Mouse (Mus musculus) gastrocnemius, postnatal 14 days (tissue): ENCODE data around the gene Gm21987. TPM values are rescaled to one million over a fixed set of nuclear protein-coding genes. Genes with fewer than 3 reads are reported as not detected.
A peak's percentile ranks its signal among the peaks of the same experiment; 100 is the strongest.
"Not testable (repeated sequence)": the region's sequence is repeated elsewhere in the genome, so short reads cannot be mapped to it uniquely, and the experiment has no call there.

ENCODE experiments used
- DNase-seq: peaks from one replicate; pipeline ENCODE4 v3.0.0; 2021; ENCODE audit warnings: mixed read lengths
- intact Hi-C: fragments of 180-260 bp; cut with DNase I; formaldehyde crosslinking; loops from one replicate; pipeline ENCODE4 v1.15.1; 2025; ENCODE audit warnings: low total_unique reads
- long read RNA-seq, 2 experiments: library from polyadenylated mRNA; stranded (forward); transcript quantifications; one replicate each; pipeline ENCODE4 v2.0.0; 2021
- total RNA-seq, 2 experiments: library from RNA; stranded (reverse); gene quantifications; 2 replicates each; pipeline ENCODE4 v1.2.3; 2021

Gm21987 gene
- total RNA-seq: not detected
- long read RNA-seq, experiment 1: 0 reads
- long read RNA-seq, experiment 2: 0 reads

DNA sequence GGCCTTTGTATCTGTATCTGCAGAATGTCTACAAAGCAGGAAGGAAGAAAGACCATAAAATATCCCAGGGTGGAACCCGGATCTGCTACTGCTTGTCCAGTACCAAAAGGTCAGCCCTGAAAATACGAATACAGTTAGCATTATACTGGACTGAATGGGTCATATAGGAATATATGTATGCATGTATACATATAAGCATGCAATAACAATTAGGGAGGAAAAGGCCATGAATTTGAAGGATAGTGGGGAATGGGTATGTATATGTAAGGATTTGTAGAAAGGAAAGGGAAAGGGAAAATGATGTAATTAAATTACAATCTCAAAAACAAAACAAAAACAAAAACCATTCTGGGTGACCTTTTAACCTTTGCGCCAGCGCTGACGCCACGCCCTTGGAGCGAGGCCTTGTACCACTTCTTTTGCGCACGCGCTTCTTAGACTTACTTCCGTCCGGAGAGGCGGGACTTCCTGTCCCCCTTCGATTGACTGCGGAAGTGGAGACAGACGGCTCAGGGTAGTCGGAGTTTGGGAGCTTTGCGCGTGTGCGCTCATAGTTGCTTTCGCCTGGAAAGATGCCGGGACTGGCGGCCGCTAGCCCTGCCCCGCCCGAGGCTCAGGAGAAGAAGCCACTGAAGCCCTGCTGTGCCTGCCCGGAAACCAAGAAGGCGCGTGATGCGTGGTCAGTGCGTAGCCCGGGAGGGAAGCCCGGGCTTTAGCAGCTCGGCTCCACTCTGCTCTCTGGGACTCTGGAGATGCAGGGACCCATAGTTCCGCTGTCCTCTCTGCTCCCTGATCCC, at the start of gene Gm21987, which contains the start of gene Cox17:
Gm21987 (plus strand) TSS at position 512 of the 797 bp plus-strand sequence.
Cox17 (plus strand) TSS at position 463 of the 797 bp plus-strand sequence.
- intact Hi-C loops: no loop called here
- peak; percentile 93 for DNase-seq

DNA sequence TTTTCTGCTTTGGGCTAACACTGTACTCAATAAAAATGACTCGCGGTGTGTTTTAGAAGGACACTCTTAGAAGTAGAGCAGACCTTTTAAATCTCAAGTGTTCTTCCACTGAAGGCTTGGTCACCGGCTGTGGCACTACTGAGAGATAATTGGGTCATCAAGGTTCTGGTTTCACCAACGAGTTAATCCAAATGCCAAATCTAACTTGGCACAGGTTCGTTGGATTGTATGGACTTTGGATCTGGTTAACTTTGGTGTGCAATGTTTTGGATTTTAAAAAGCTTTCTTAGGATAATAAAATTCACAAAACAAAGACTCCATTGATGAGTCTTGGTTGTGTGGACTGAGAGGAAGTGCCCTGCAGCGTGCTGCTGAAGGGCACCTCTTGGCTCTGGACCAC, 48.4 kb upstream of the Gm21987 start:
- DNase-seq: no peak
- intact Hi-C loops: no loop called here

DNA sequence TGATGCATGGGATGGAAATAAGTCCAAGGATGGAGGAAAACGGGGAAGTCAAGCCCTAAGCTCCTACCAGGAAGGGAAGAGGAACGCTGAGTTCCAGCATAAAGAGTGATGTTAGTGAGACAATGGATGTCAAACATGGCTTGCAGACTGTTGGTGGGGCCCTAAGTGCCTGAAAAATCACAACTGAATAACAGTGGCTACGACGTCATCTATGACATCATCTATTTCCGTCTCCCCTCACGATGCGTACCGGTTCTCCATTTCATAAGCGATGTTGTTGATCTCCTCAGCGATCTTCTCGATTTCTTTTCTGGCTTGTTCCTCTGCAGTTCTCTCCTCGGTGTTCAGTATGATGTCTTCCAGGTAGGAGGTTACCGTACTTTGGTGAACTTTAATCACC, 44.5 kb upstream of the Gm21987 start:
- DNase-seq: no peak
- intact Hi-C loops: no loop called here

DNA sequence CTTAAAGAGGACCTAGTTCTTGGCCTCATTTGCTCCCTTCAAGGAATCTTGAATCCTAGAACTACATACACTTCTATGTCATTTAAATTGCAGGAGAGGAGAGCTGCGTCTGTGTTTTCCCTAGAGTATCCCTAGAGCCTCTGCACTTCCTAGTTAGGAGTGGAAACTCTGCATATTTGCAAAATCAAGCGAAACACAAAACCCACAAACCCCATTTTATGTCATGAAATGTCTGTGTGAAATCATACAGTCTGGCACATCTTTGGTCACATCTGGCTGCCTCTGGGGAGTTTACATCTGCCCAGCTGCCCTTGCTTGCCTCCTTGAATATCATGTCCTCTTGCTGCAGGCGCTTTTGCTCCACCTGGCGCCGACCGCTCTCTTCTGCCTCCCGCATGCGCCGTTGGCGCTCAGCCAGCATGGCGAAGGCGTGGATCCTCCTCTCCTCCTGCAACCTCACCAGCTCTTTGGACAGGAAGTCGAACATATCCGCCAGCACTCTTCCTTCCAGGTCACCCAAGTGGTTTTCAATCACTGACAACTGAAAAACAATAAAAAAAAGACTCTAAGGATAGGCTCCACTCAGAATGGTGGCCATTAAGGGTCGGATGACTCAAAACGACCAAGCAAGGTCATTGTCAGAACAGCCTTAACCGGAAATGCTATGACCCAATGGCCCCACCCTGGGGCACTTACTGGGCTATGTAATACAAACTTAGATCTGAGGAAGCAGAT, 42.2 kb upstream of the Gm21987 start:
- DNase-seq: peak; percentile 34
- intact Hi-C loops: no loop called here

DNA sequence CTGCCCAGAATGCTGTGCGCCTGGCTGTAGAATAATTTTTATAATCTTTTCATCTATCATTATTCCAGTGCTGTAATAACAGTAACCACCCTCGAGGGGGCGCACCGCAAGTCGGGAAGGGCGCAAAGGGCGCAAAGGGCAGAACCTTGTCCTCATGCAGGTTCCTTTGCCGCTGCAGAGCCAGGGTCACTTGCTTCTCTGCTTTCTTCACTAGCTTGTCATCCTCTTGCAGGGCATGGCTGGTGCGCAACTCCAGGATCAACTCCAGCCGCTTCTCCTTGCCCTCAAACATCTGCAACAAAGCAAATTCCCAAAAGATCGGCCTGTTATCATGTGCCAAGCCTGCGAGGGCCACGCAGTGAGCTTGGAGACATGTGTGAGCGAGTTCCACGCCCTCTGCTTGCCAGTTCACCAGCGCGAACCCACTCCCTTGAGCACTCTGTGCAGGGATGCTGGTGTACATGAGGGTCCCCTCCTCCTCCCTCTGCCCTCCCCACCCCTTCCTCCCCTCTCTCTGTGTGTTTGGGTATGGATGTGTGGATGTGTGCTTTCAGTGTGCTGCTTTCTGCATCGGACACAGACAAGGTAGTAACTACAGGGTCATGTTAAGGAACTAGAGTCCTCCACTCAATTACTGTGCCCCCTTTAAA, 40.1 kb upstream of the Gm21987 start:
- no peak for DNase-seq
- intact Hi-C loops: no loop called here

DNA sequence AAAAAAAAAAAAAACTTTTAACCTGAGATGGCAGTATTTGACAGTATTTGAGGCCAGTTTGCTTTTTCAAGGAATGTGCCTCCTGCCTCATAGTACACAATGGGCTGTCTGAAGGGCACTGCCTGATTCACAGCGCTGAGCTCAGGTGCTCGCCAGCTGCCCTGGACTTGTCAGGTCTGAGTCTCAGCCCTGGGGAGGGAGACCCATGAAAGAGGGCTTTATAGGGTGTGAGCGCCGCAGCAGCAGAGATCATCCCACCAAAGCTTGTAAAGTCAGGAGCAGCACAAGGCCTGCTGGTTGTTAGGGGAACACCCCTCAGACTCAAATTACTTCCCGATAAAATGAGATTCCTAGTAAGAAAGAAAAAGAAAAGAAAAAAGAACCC, 39.6 kb upstream of the Gm21987 start:
- intact Hi-C loops: no loop called here
- DNase-seq: no peak

DNA sequence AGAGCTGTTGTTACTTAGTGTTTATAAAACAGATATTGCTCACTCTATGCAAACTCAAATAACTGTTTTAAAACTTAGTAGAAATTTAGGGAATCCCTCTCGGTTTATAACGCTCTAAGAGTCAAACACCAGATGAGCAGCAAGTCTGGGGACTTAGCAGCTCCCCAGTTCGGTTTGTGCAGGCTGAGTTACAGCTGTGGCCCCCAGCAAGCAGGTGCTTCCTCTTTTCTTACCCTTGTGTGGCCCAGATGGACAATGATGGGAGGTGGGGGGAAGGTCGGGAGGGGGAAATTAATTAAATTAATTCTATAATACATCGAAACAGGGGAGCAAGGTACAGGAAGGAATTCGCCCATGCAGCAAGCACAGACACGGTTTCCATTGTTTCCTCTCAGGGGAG, 39.2 kb upstream of the Gm21987 start:
- no peak for DNase-seq
- intact Hi-C loops: no loop called here

DNA sequence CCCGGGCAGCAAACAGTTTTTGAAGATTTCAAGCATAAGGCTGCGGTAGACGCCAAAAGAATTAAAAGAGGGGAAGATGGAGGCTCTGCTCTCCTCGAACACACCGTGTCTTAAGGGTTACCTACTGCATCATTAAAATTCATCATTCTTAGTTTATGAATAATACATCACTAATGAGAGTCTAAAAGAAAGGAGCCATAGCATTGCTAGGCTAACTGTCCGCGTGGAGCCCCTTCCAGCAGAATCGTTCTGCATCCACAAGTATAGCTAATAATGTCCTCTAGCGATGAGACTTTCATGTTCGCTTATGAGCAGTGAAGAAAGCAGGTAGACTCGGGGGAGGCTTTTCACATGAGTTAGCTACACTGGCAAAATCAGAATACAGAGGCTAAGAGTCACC, 38.6 kb upstream of the Gm21987 start:
- intact Hi-C loops: no loop called here
- no peak for DNase-seq

DNA sequence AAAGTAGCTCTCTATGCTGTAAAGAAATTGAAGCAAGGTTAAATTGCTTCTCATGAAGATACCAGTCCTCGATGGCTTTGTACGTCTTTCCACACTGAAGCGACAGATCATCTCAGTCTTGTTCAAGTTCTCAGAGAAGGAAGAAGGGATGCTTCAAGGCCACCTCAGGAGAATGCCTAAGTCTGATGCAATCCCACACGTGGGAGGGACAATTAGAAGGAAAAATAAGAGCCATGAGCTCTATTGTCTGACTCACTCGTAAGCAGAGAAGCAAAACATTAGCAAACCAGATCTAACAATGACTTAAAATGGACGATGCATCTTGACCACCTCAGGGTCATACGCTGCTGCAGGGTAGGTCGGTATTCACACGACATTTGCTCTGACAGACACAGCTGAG, 28.3 kb upstream of the Gm21987 start:
- no peak for DNase-seq
- intact Hi-C loops: no loop called here

DNA sequence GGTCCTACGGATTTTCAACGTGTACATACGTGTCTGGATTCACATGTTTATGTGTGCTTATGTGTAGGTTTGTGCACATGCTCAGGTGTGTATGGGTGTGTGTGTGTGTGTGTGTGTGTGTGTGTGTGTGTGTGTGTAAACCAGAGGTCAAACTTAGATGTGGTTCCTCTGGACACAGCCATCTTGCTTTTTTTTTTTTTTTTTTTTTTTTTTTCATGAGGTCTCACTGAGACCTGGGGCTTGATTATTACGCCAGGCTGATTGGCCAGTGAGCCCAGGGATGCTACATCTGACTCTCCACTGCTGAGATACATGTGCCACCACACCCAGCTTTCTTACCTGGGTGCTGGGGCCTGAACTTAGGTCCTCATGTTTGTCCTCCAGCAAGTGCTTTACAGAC, 27.8 kb upstream of the Gm21987 start:
- intact Hi-C loops: no loop called here
- no peak for DNase-seq

DNA sequence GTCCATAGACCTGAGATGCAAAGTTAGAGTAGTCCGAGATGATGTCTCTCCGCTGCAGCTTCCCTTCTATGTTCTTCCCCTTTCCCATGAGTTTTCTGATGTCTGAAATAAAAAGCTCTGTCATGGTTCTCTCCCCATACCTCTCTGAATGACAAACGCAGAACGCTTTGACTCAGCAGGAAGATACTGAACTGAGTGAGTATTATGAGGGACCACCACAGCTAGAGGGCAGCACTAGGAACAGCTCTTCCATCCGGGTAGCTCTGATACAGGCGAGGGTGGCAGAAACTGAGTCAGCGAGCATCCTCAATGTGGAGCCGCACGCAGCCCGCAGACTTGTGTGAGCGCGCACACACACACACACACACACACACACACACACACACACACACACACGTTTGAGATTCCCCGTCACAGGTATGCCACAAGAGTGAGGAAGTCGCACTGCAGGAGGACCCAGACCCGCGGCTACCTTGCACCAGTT, 25.3 kb upstream of the Gm21987 start:
- intact Hi-C loops: no loop called here

DNA sequence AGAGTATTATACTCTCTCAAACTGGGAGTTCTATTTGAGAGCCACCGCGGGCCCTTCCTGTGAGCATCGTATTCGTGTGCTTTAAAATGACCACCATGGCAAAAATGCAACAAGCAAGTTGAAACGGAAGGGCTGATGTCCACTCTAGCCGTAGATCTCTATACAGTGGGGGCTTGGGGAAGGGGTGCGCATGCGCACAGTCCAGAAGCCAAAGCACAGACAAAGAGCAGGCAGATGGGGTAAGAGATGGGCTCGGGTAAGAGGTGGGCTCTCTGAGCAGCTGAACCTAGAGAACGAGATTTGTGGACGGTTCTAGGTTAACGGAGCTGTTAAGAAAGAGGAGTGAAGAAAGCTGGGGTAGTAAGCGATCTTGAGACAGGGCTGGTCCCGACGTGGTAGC, 22.5 kb upstream of the Gm21987 start:
- no peak for DNase-seq
- intact Hi-C loops: no loop called here

More for the DNA sequence above, 25.3 kb upstream of the Gm21987 start:
- peak; percentile 13 for DNase-seq

DNA sequence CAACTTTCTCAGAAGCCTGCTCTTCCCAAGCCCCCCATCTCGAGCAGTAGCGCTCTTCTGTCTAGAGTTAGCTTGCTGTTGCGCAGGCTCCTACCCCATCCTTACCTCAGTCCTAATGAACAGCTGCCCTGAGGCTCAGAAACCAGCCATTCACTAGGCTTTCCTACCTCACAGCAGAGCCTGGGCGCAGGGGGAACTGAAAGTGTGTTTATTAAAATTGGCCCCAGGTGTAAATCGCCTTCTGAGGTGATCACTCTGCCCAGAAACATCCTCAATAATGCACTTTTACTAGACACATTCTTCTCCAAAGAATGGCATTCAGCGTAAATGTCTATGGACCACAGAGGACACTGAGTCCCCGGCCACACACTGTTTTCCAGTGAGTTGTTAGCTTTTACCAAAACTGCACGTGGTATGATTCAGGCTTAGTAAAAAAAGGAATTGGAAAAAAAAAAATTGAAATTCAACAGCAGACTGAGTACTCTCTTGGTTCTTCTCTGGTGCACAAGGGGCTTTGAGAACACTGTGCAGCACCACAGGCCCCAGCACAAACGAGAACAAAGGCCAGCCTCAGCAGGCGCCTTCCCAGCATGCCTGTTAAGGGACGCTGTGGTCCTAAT, 20.0 kb upstream of the Gm21987 start:
- no peak for DNase-seq
- intact Hi-C loops: no loop called here

DNA sequence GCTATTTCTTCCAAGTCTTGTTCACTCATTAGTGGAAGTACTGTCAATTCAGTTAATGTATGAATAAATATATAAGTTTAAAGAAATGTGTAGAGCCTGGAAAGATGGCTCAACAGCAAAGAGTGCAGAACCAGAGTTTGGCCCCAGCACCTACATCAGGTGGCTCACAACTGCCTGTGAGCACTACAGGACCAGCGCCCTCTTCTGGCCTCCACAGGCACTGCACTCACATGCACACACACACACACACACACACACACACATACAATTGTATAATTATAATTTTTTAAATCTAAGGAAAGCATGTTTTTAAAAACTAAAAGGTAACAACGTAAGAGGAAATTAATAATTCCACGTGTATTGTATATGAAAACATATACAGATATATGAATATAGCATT, 17.5 kb upstream of the Gm21987 start:
- intact Hi-C loops: no loop called here
- DNase-seq: no peak

DNA sequence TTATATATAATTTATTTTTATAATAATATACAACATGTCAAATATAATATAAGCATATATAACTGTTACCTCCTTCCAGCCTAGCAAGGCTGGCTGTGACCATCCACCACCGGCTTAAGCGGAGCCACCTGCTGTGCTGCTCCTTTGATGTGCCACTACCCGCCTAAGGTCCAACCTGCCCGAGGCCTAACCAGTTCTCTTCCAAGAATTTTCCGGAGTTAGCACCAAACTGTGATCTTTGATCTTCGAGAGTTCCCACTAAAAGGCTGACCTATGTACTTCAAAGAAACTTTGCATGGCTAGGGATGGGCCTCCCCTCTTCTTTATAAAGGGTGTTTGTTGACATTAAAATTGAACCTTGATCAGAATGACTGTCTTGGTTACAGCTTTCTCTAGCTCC, 12.4 kb upstream of the Gm21987 start:
- intact Hi-C loops: no loop called here
- DNase-seq: no peak

DNA sequence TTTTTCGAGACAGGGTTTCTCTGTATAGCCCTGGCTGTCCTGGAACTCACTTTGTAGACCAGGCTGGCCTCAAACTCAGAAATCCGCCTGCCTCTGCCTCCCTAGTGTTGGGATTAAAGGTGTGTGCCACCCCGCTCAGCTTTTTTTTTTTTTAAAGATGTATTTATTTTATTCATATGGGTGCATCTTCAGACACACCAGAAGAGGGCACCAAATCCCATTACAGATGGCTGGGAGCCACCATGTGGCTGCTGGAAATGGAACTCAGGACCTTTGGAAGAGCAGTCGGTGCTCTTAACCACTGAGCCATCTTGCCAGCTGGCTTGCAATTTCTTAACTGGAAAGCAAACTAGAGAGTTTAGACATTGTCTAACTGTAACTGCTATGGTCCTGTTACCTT, 8.8 kb upstream of the Gm21987 start:
- DNase-seq, intact Hi-C loops: not testable (repeated sequence)

DNA sequence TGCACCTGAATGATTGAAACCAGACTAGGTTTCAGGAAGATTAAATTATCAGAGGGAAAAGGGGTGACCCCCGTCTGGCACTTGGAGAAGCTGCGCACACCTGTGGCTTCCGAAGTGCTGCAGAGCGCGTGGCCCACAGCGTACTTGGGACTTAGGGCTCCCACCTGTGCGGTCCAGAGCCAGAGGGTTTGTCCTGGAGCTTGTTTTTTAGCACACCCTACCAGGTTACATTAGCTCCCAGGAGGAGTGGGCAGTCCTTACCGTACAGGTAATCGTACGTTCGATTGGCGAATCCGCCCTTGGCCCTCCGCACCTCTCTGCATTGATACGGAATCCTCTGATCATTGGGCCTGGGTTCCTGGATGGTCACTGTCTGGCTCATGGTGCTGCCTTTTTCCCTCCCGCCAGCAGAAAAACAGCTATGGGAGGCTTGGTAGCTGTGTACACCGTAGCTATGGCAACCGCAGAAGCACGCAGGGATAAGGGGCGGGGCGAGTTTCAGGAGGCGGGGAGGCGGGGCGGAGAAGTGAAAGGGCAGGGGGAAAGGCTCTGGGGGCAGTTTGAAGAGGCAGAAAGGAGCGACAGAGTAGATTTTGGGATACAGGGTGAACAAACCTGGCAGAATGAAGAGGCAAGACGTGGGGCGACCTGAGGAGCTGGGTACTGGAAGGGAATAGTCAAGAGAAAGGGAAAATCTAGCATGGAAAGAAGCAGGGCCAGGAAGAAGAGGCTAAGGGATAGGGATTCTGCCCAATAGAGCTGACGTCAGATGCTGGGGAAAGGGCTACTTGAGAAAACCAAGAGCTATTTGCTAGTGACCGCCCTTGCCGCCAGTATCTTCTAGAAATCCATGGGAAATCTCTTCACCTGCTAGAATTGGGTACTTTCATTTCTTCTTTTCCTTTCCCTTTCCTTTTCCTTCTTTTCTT, 5.2 kb upstream of the Gm21987 start, which contains the start of gene Maats1:
Maats1 (minus strand) TSS at position 748 of the 929 bp plus-strand sequence.
- intact Hi-C loops: loop anchor here (5.0 kb wide), 1 partner anchor 161 kb away; no protein-coding TSS in a partner anchor
- DNase-seq: peak; percentile 82

DNA sequence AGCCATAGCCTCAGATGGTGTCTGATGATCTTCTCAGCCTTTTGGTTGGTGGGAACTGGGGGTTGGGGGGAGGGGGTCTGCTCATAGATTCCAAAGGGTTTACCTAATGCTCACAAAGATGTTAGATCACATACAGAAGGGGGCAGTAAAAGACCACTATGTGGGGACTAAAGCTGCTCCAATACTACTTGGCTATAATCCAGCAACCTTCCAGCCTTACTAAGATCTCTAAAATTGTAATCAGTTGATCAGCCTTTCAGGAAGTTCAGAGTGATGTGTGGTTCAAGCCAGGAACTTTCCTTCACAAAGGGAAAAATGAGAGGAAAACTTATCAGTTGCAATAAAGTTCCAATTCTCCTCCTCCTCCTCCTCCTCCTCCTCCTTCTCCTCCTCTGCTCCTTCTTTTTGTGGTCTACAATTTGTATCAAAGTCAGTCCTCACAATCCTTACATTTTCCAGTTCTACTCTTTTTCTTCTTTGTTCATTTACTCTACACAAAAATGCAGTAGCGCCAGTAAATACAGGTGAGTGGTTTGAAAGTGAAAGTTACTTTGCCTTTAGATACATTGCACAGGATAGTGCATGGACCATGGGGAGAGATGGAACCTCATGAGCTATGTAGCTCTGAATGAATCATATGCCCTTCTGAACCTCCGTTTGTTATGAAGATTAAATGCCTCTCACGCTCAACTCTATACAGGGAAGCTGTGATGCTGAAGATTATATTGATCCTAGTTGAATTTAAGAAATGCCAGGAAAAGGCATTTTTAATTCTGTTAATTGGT, 1.7 kb upstream of the Gm21987 start:
- no peak for DNase-seq
- intact Hi-C loops: loop anchor here (5.0 kb wide), 1 partner anchor 157 kb away; no protein-coding TSS in a partner anchor
